Mouse (Mus musculus) CH12.LX (cell line): Measurements from ENCODE around the gene Kif6. TPM values are rescaled to one million over a fixed set of nuclear protein-coding genes. Genes with fewer than 3 reads are reported as not detected.

ENCODE experiments used
- DNase-seq: peaks from one replicate; pipeline ENCODE4 v3.0.0-alpha.2; 2013; ENCODE audit errors: extremely low read depth
- H3K27ac ChIP-seq: 2 replicates; pipeline ENCODE4 v1.5.1; 2012; ENCODE audit warnings: low read depth, mild to moderate bottlenecking, control low read depth, moderate library complexity; ENCODE audit not compliant: insufficient read depth
- H3K27me3 ChIP-seq: replicated peaks from 2 replicates; pipeline ENCODE3; 2012; ENCODE audit warnings: inconsistent platforms
- H3K36me3 ChIP-seq, 2 experiments: replicated peaks in 1 of 2; 2 replicates each; pipeline versions ENCODE3 to v1.6.1; 2012; ENCODE audit warnings: inconsistent platforms in 1 of 2, low read length in 1 of 2, mild to moderate bottlenecking in 1 of 2, mixed read lengths in 1 of 2, moderate library complexity in 1 of 2; ENCODE audit not compliant: control insufficient read depth in 1 of 2, insufficient read depth in 1 of 2
- H3K4me1 ChIP-seq, 2 experiments: 2 replicates each; pipeline ENCODE4 v1.6.1; 2012; ENCODE audit warnings: inconsistent platforms in 1 of 2, moderate library complexity in 1 of 2; ENCODE audit not compliant: insufficient read depth in 2 of 2, control insufficient read depth in 1 of 2
- H3K4me2 ChIP-seq: 2 replicates; pipeline ENCODE4 v1.6.1; 2012; ENCODE audit warnings: low read depth, mild to moderate bottlenecking, control low read depth; ENCODE audit not compliant: poor library complexity, insufficient read depth, severe bottlenecking
- H3K4me3 ChIP-seq, 3 experiments: fragments of 150-350 bp in 1 of 3; sonication (generic) in 1 of 3; replicated peaks in 1 of 3; 2 replicates each; pipeline versions ENCODE3 to v1.5.1; 2011 to 2012; ENCODE audit warnings: low read depth in 2 of 3, low read length in 2 of 3, mild to moderate bottlenecking in 2 of 3, moderate library complexity in 2 of 3, control low read depth in 1 of 3, improper control_type of control experiment in 1 of 3, inconsistent platforms in 1 of 3, mixed read lengths in 1 of 3; ENCODE audit not compliant: poor library complexity in 1 of 3
- H3K79me2 ChIP-seq: replicated peaks from 2 replicates; pipeline ENCODE4 v1.6.1; 2012; ENCODE audit warnings: mild to moderate bottlenecking, moderate library complexity; ENCODE audit not compliant: control insufficient read depth, poor library complexity, insufficient read depth, severe bottlenecking; ENCODE audit errors: extremely low read depth
- H3K9ac ChIP-seq: 2 replicates; pipeline ENCODE4 v1.6.1; 2012; ENCODE audit warnings: low read depth, mild to moderate bottlenecking, control low read depth, moderate library complexity; ENCODE audit not compliant: insufficient read depth
- H3K9me3 ChIP-seq: replicated peaks from 2 replicates; pipeline ENCODE3; 2012; ENCODE audit warnings: low read length, inconsistent platforms, mixed read lengths
- CHD1 ChIP-seq: IDR thresholded peaks from 2 replicates; pipeline ENCODE4 v1.6.1; 2012; ENCODE audit warnings: low read depth, low read length, improper control_type of control experiment, inconsistent platforms
- CTCF ChIP-seq, 2 experiments: IDR thresholded peaks in 1 of 2; conservative IDR thresholded peaks in 1 of 2; 2 replicates each; pipeline ENCODE4 v1.5.1; 2011 to 2012; ENCODE audit warnings: low read depth in 2 of 2, low read length in 2 of 2, improper control_type of control experiment in 1 of 2, inconsistent platforms in 1 of 2, mild to moderate bottlenecking in 1 of 2, moderate library complexity in 1 of 2
- ETS1 ChIP-seq: conservative IDR thresholded peaks from 2 replicates; pipeline ENCODE4 v1.6.1; 2012; ENCODE audit warnings: low read depth, mild to moderate bottlenecking, inconsistent platforms, low read length, improper control_type of control experiment, moderate library complexity
- HCFC1 ChIP-seq: IDR thresholded peaks from 2 replicates; pipeline ENCODE4 v1.6.1; 2012; ENCODE audit warnings: low read depth, mild to moderate bottlenecking, inconsistent platforms, low read length, improper control_type of control experiment
- IRF4 ChIP-seq: IDR thresholded peaks from 2 replicates; pipeline ENCODE4 v1.6.1; 2014; ENCODE audit warnings: low read depth, mild to moderate bottlenecking, inconsistent platforms, low read length, improper control_type of control experiment
- JUND ChIP-seq: conservative IDR thresholded peaks from 2 replicates; pipeline ENCODE4 v1.6.1; 2011; ENCODE audit warnings: low read depth, low read length, improper control_type of control experiment
- MAZ ChIP-seq: IDR thresholded peaks from 2 replicates; pipeline ENCODE4 v1.6.1; 2012; ENCODE audit warnings: low read depth, mild to moderate bottlenecking, inconsistent platforms, low read length, improper control_type of control experiment, moderate library complexity
- MEF2A ChIP-seq: IDR thresholded peaks from 2 replicates; pipeline ENCODE4 v1.6.1; 2014; ENCODE audit warnings: low read depth, mild to moderate bottlenecking, inconsistent platforms, low read length, improper control_type of control experiment, borderline replicate concordance
- NELFE ChIP-seq: IDR thresholded peaks from 2 replicates; pipeline ENCODE4 v1.6.1; 2011; ENCODE audit warnings: low read depth, low read length, improper control_type of control experiment
- PAX5 ChIP-seq: IDR thresholded peaks from 2 replicates; pipeline ENCODE4 v1.6.1; 2012; ENCODE audit warnings: low read length, inconsistent platforms, mixed read lengths
- RAD21 ChIP-seq: IDR thresholded peaks from 2 replicates; pipeline ENCODE4 v1.6.1; 2011; ENCODE audit warnings: low read depth, mild to moderate bottlenecking, low read length, improper control_type of control experiment, moderate library complexity
- RCOR1 ChIP-seq: conservative IDR thresholded peaks from 2 replicates; pipeline ENCODE4 v1.6.1; 2012; ENCODE audit warnings: low read depth, mild to moderate bottlenecking, inconsistent platforms, low read length, improper control_type of control experiment
- SIN3A ChIP-seq: IDR thresholded peaks from 2 replicates; pipeline ENCODE4 v1.6.1; 2012; ENCODE audit warnings: low read length, improper control_type of control experiment, inconsistent platforms
- SMC3 ChIP-seq: IDR thresholded peaks from 2 replicates; pipeline ENCODE4 v1.6.1; 2011; ENCODE audit warnings: low read depth, low read length, improper control_type of control experiment
- TBP ChIP-seq: conservative IDR thresholded peaks from 2 replicates; pipeline ENCODE4 v1.6.1; 2011; ENCODE audit warnings: low read depth, low read length, improper control_type of control experiment
- TCF12 ChIP-seq: IDR thresholded peaks from 2 replicates; pipeline ENCODE4 v1.6.1; 2014; ENCODE audit warnings: low read depth, mild to moderate bottlenecking, inconsistent platforms, low read length, improper control_type of control experiment
- UBTF ChIP-seq: IDR thresholded peaks from 2 replicates; pipeline ENCODE4 v1.6.1; 2012; ENCODE audit warnings: low read depth, mild to moderate bottlenecking, inconsistent platforms, low read length, improper control_type of control experiment, moderate library complexity
- USF1 ChIP-seq: IDR thresholded peaks from 2 replicates; pipeline ENCODE4 v1.6.1; 2014; ENCODE audit warnings: low read depth, mild to moderate bottlenecking, inconsistent platforms, low read length, improper control_type of control experiment
- USF2 ChIP-seq: conservative IDR thresholded peaks from 2 replicates; pipeline ENCODE4 v1.6.1; 2011; ENCODE audit warnings: low read depth, low read length, improper control_type of control experiment
- ZC3H11A ChIP-seq: IDR thresholded peaks from 2 replicates; pipeline ENCODE4 v1.6.1; 2012; ENCODE audit warnings: low read depth, mild to moderate bottlenecking, inconsistent platforms, low read length, improper control_type of control experiment
- dilution Hi-C: fragments of 300-500 bp; cut with MboI; formaldehyde crosslinking; loops from 2 replicates; pipeline ENCODE4 v1.14.3; 2020; ENCODE audit warnings: low sequenced_read_pairs; ENCODE audit not compliant: extremely low pct_unique_long_range_greater_than_20kb, extremely low pct_ligation_motif_present
- in situ Hi-C: fragments of 300-500 bp; cut with MboI; formaldehyde crosslinking; loops from 3 replicates; pipeline ENCODE4 v1.14.3; 2019; ENCODE audit warnings: low sequenced_read_pairs, low pct_ligation_motif_present, low pct_unique_long_range_greater_than_20kb, mixed read lengths
- polyA plus RNA-seq: library from polyadenylated mRNA; unstranded; fragments of >175 nt; gene quantifications from 2 replicates; pipeline ENCODE4 v1.2.1, GENCODE M21; 2012; ENCODE audit warnings: low read depth; ENCODE audit not compliant: insufficient read length
- total RNA-seq, 2 experiments: library from RNA; depleted of rRNA; stranded (reverse); fragments of 300-350 nt in 1 of 2; fragments of >200 nt in 1 of 2; gene quantifications; 2 replicates each; pipeline ENCODE4 v1.2.3; 2012 to 2014

Kif6 gene
- total and polyA plus RNA-seq, 3 experiments: not detected

DNA sequence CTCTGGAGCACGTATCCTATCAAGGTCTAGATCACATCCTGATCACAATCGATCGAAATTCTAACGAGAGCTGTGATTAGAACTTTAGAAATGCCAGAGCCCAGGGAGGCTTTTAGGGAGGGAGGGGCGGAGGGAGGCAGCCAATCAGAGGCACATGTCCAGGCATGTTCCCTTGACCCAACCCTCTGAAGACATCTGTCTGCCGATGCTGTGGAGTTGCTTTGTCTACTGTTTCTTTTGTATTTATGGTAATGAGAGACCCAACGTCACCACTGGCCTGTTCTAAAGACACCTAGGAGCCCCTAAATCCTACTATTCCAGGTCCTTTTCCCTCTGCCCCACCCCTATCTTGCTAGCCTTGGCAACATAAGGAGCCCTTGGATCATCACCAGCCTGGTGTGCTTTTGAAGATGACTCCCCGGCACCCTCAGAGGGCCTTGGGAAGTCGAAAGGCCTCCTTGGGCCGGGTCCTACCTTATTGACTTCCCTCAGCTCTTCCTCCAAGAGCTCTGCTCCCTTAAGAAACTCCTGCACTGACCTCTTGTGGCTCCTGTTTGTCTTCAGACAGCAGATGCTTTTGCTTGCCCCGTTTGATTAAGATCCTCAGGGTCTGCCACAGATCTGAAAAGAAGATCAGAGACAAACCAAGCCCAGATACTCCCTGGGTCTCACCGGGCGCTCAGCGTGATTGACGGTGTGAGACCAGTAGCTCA, 261.2 kb downstream of the Kif6 start:
- dilution Hi-C loops (no loop called here), in situ Hi-C loops (loop anchor here (10.0 to 25.0 kb wide), 2 partner anchors 339 to 401 kb away; no protein-coding TSS in a partner anchor)
- H3K4me2 ChIP-seq: no peak overlapping the region
- H3K4me1 ChIP-seq: peaks cover 0 to 6% of the 10 kb centered on the region in 2 experiments; a peak in 1 of 4 replicates
- no peaks in the 10 kb centered on the region for H3K79me2 ChIP-seq
- no peak overlapping the region for H3K9ac ChIP-seq
- H3K27ac ChIP-seq: no peak overlapping the region
- H3K36me3 ChIP-seq: no peaks in the 10 kb centered on the region
- H3K9me3 ChIP-seq: no peaks in the 10 kb centered on the region
- no peak overlapping the region for H3K4me3 ChIP-seq
- peaks cover 16% of the 10 kb centered on the region for H3K27me3 ChIP-seq
- DNase-seq: no peak
- TF ChIP-seq USF1 (no peak), MAZ (no peak), SIN3A (no peak), RAD21 (peak; percentile 35), USF2 (no peak), ZC3H11A (no peak), SMC3 (no peak), CTCF (conservative IDR thresholded peaks at IDR 0.05 in 1 of 2, IDR thresholded peaks at IDR 0.05 in 1 of 2; ENCODE audit: low read depth in 2 of 2, low read length in 2 of 2) (peak in 1 of 2 experiments; percentile 36; a peak in 2 of 4 replicates)

DNA sequence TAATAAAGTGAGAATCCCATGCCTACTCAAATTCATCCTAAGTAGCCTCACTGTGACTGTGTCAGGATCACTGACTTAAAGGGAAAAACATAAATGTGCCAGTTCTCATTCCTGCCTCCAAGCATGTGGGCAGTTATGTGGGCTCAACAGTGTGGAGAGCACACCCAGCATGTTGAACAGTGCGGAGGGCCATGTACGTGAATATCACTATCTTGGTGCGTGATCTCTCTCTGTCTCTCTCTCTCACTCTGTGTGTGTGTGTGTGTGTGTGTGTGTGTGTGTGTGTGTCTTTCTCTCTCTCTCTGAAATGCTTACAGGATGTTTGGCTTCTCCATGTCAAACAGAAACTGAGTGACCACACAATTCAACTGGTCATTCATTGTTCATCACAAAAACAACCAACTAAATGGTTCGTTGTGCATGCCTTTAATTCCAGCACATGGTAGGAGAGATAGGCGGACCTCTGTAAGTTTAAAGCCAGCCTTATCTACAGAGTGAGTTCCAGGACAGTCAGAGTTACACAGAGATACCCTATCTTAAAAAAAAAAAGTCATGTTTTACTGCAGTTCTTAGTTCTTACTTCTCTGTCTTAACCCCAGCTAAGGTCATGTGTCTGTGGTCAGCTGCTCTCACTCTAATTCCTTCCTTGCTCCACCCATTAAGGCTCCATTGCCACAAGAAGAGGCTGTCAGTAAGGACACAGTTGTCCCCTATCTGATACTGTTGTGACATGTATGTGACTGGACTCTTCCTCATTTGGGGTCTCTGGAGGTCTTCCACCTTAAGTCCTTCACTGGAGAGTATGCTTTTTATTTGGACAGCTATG, 266.2 kb downstream of the Kif6 start:
- TF ChIP-seq PAX5 (no peak), ETS1 (no peak), JUND (no peak), NELFE (no peak), IRF4 (no peak), UBTF (no peak), RCOR1 (no peak), CHD1 (no peak), USF2 (no peak), CTCF (conservative IDR thresholded peaks at IDR 0.05 in 1 of 2, IDR thresholded peaks at IDR 0.05 in 1 of 2; ENCODE audit: low read depth in 2 of 2, low read length in 2 of 2) (no peak), TCF12 (no peak), MEF2A (no peak), TBP (no peak), HCFC1 (no peak)
- Histone ChIP-seq H3K4me3 (no peak overlapping the region), H3K79me2 (no peaks in the 10 kb centered on the region), H3K4me2 (no peak overlapping the region), H3K36me3 (no peaks in the 10 kb centered on the region), H3K27me3 (peaks cover 20% of the 10 kb centered on the region), H3K4me1 (0 out of 4 replicates have a peak, but pooled peaks cover 0 to under 1% of the 10 kb centered on the region in 2 experiments), H3K9me3 (peaks cover 7% of the 10 kb centered on the region), H3K9ac (no peak overlapping the region), H3K27ac (no peak overlapping the region)
- dilution Hi-C loops: no loop called here
- in situ Hi-C loops: loop anchor here (25.0 kb wide), 1 partner anchor 344 kb away; no protein-coding TSS in a partner anchor
- DNase-seq: no peak
